Mouse (Mus musculus) intestine, embryonic 15.5 days (tissue): ENCODE measurements around the gene Dtnb. TPM values are rescaled to one million over a fixed set of nuclear protein-coding genes. Genes with fewer than 3 reads are reported as not detected.
A peak's percentile ranks its signal among the peaks of the same experiment; 100 is the strongest.
"Not testable (repeated sequence)": the region's sequence is repeated elsewhere in the genome, so short reads cannot be mapped to it uniquely, and the experiment has no call there.

Experiments
- ATAC-seq: fragments of 200-750 bp; cut with Nextera tagmentation; 2 replicates; pipeline ENCODE4 v1.8.0; 2017; ENCODE audit warnings: moderate TSS enrichment, moderate library complexity
- H3K27ac ChIP-seq: fragments of 300-500 bp; sonication (generic); 2 replicates; pipeline ENCODE4 v1.5.1; 2015; ENCODE audit warnings: mild to moderate bottlenecking, inconsistent platforms
- H3K27me3 ChIP-seq: fragments of 300-500 bp; sonication (generic); replicated peaks from 2 replicates; pipeline ENCODE4 v1.6.1; 2015; ENCODE audit warnings: inconsistent platforms
- H3K36me3 ChIP-seq: fragments of 300-500 bp; sonication (generic); 2 replicates; pipeline ENCODE4 v1.6.1; 2015; ENCODE audit warnings: inconsistent platforms
- H3K4me1 ChIP-seq: fragments of 300-500 bp; sonication (generic); replicated peaks from 2 replicates; pipeline ENCODE4 v1.6.1; 2015; ENCODE audit warnings: inconsistent platforms
- H3K4me2 ChIP-seq: fragments of 300-500 bp; sonication (generic); replicated peaks from 2 replicates; pipeline ENCODE4 v1.6.1; 2015; ENCODE audit warnings: mild to moderate bottlenecking, inconsistent platforms
- H3K4me3 ChIP-seq: fragments of 300-500 bp; sonication (generic); replicated peaks from 2 replicates; pipeline ENCODE4 v1.5.1; 2015; ENCODE audit warnings: inconsistent platforms
- H3K9ac ChIP-seq: fragments of 300-500 bp; sonication (generic); 2 replicates; pipeline ENCODE4 v1.6.1; 2015; ENCODE audit warnings: inconsistent platforms
- H3K9me3 ChIP-seq: fragments of 300-500 bp; sonication (generic); 2 replicates; pipeline ENCODE4 v1.6.1; 2016; ENCODE audit warnings: inconsistent platforms
- WGBS: fragments of 180-500 bp; shearing (Covaris S2); methylation state at CpG from one replicate; pipeline ENCODE4 v1.1.7; 2015; 5-methylcytosine and 5-hydroxymethylcytosine counted together
- polyA plus RNA-seq: library from polyadenylated mRNA; unstranded; fragments of >200 nt; fragmentation: Nextera tagmentation; extraction: Ambion mirVana; gene quantifications from 2 replicates; pipeline ENCODE4 v1.2.1, GENCODE M21; 2015

Gene Dtnb
- polyA plus RNA-seq, 1 experiment from 2014 or later: 25.0 TPM

- no peaks in the 10 kb centered on the region for H3K27me3 ChIP-seq
- ATAC-seq: no peak
- WGBS: 90% methylated on average over 9 of the region's 9 CpGs
Observed at GRCm38 (mm10) chr12:3674913-3675312, 102.7 kb downstream of the Dtnb start.

GRCm38 (mm10) chr12:3680721-3681120 lies 108.5 kb downstream of the Dtnb start:
- no peaks in the 10 kb centered on the region for H3K36me3 ChIP-seq
- H3K9me3 ChIP-seq: no peaks in the 10 kb centered on the region
- no peaks in the 10 kb centered on the region for H3K4me1 ChIP-seq
- ATAC-seq: no peak
- no peak overlapping the region for H3K27ac ChIP-seq
- H3K4me3 ChIP-seq: no peak overlapping the region
- H3K27me3 ChIP-seq: no peaks in the 10 kb centered on the region
- no peak overlapping the region for H3K9ac ChIP-seq
- no peak overlapping the region for H3K4me2 ChIP-seq
- WGBS: 79% methylated on average over 5 of the region's 5 CpGs

More at GRCm38 (mm10) chr12:3674913-3675312, 102.7 kb downstream of the Dtnb start:
- no peak overlapping the region for H3K4me3 ChIP-seq
- H3K9ac ChIP-seq: no peak overlapping the region
- H3K36me3 ChIP-seq: no peaks in the 10 kb centered on the region
- no peaks in the 10 kb centered on the region for H3K4me1 ChIP-seq
- H3K4me2 ChIP-seq: no peak overlapping the region
- no peaks in the 10 kb centered on the region for H3K9me3 ChIP-seq
- no peak overlapping the region for H3K27ac ChIP-seq

GRCm38 (mm10) chr12:3683041-3683440 lies 110.9 kb downstream of the Dtnb start:
- no peak overlapping the region for H3K4me2 ChIP-seq
- H3K27ac ChIP-seq: no peak overlapping the region
- H3K4me3 ChIP-seq: no peak overlapping the region
- no peak overlapping the region for H3K9ac ChIP-seq
- no peaks in the 10 kb centered on the region for H3K27me3 ChIP-seq
- 81% methylated on average over 8 of the region's 8 CpGs for WGBS
- H3K4me1 ChIP-seq: no peaks in the 10 kb centered on the region
- ATAC-seq: no peak
- no peaks in the 10 kb centered on the region for H3K36me3 ChIP-seq
- no peaks in the 10 kb centered on the region for H3K9me3 ChIP-seq

GRCm38 (mm10) chr12:3686419-3686940 lies 114.3 kb downstream of the Dtnb start:
- WGBS: 75% methylated on average over 7 of the region's 7 CpGs
- no peaks in the 10 kb centered on the region for H3K4me1 ChIP-seq

GRCm38 (mm10) chr12:3690926-3691529 lies 118.8 kb downstream of the Dtnb start:
- 93% methylated on average over 17 of the region's 17 CpGs for WGBS
- not testable (repeated sequence) for ATAC-seq, H3K27ac ChIP-seq

More at GRCm38 (mm10) chr12:3686419-3686940, 114.3 kb downstream of the Dtnb start:
- Histone ChIP-seq H3K4me2 (no peak overlapping the region), H3K4me3 (no peak overlapping the region), H3K27ac (no peak overlapping the region), H3K27me3 (no peaks in the 10 kb centered on the region), H3K9ac (no peak overlapping the region), H3K9me3 (no peaks in the 10 kb centered on the region), H3K36me3 (no peaks in the 10 kb centered on the region)
- no peak for ATAC-seq

GRCm38 (mm10) chr12:3692795-3693392 lies 120.7 kb downstream of the Dtnb start:
- Histone ChIP-seq H3K27me3 (no peaks in the 10 kb centered on the region), H3K4me2 (no peak overlapping the region), H3K9ac (no peak overlapping the region), H3K27ac (no peak overlapping the region), H3K36me3 (no peaks in the 10 kb centered on the region), H3K4me1 (no peaks in the 10 kb centered on the region), H3K4me3 (no peak overlapping the region), H3K9me3 (no peaks in the 10 kb centered on the region)
- WGBS: 76% methylated on average over 6 of the region's 6 CpGs
- ATAC-seq: no peak

More at GRCm38 (mm10) chr12:3690926-3691529, 118.8 kb downstream of the Dtnb start:
- H3K4me1 ChIP-seq, H3K9me3 ChIP-seq, H3K4me3 ChIP-seq, H3K4me2 ChIP-seq, H3K36me3 ChIP-seq, H3K9ac ChIP-seq, H3K27me3 ChIP-seq: not testable (repeated sequence)

- Histone ChIP-seq H3K36me3 (no peaks in the 10 kb centered on the region), H3K9me3 (no peaks in the 10 kb centered on the region), H3K27ac (no peak overlapping the region), H3K4me2 (no peak overlapping the region), H3K4me3 (no peak overlapping the region), H3K27me3 (no peaks in the 10 kb centered on the region), H3K9ac (no peak overlapping the region), H3K4me1 (no peaks in the 10 kb centered on the region)
- peak; percentile 59; the same call in 1 of the 2 replicates for ATAC-seq
- WGBS: 68% methylated on average over 5 of the region's 5 CpGs
Observed at GRCm38 (mm10) chr12:3695741-3696501, 123.7 kb downstream of the Dtnb start.

- H3K4me1 ChIP-seq: no peaks in the 10 kb centered on the region
- WGBS: 87% methylated on average over 4 of the region's 4 CpGs
- H3K27me3 ChIP-seq: no peaks in the 10 kb centered on the region
- ATAC-seq: no peak
- H3K4me3 ChIP-seq: no peak overlapping the region
- no peak overlapping the region for H3K9ac ChIP-seq
- no peak overlapping the region for H3K4me2 ChIP-seq
- H3K27ac ChIP-seq: no peak overlapping the region
- H3K9me3 ChIP-seq: no peaks in the 10 kb centered on the region
- H3K36me3 ChIP-seq: no peaks in the 10 kb centered on the region
Observed at GRCm38 (mm10) chr12:3700503-3700902, 128.3 kb downstream of the Dtnb start.

- Histone ChIP-seq H3K4me3 (no peak overlapping the region), H3K9ac (no peak overlapping the region), H3K4me2 (no peak overlapping the region), H3K36me3 (no peaks in the 10 kb centered on the region), H3K9me3 (no peaks in the 10 kb centered on the region), H3K27me3 (no peaks in the 10 kb centered on the region), H3K27ac (no peak overlapping the region), H3K4me1 (no peaks in the 10 kb centered on the region)
- WGBS: 73% methylated on average over 7 of the region's 7 CpGs
- peak; percentile 55 for ATAC-seq
Observed at GRCm38 (mm10) chr12:3702903-3703302, 130.7 kb downstream of the Dtnb start.

GRCm38 (mm10) chr12:3719151-3719721 lies 147.1 kb downstream of the Dtnb start:
- no peaks in the 10 kb centered on the region for H3K27me3 ChIP-seq
- H3K4me3 ChIP-seq: no peak overlapping the region
- H3K9me3 ChIP-seq: no peaks in the 10 kb centered on the region
- H3K27ac ChIP-seq: peak overlapping the region; percentile 48; the same call in 1 of the 2 replicates
- ATAC-seq: peak; percentile 67
- H3K9ac ChIP-seq: no peak overlapping the region
- no peaks in the 10 kb centered on the region for H3K36me3 ChIP-seq
- H3K4me2 ChIP-seq: no peak overlapping the region
- peaks cover 6% of the 10 kb centered on the region; the same call in 1 of the 2 replicates for H3K4me1 ChIP-seq
- 27% methylated on average over 4 of the region's 4 CpGs for WGBS

- no peaks in the 10 kb centered on the region for H3K9me3 ChIP-seq
- ATAC-seq: no peak
- WGBS: 90% methylated on average over 2 of the region's 2 CpGs
- H3K4me3 ChIP-seq: no peak overlapping the region
- H3K4me2 ChIP-seq: no peak overlapping the region
- no peak overlapping the region for H3K27ac ChIP-seq
- H3K36me3 ChIP-seq: no peaks in the 10 kb centered on the region
- H3K9ac ChIP-seq: no peak overlapping the region
- H3K27me3 ChIP-seq: no peaks in the 10 kb centered on the region
- H3K4me1 ChIP-seq: peaks cover 6% of the 10 kb centered on the region
Observed at GRCm38 (mm10) chr12:3720527-3720926, 148.3 kb downstream of the Dtnb start.

GRCm38 (mm10) chr12:3723762-3724161 lies 151.6 kb downstream of the Dtnb start:
- Histone ChIP-seq H3K27ac (no peak overlapping the region), H3K4me1 (peaks cover 6% of the 10 kb centered on the region), H3K4me3 (no peak overlapping the region), H3K9ac (no peak overlapping the region), H3K27me3 (no peaks in the 10 kb centered on the region), H3K4me2 (no peak overlapping the region), H3K9me3 (no peaks in the 10 kb centered on the region), H3K36me3 (no peaks in the 10 kb centered on the region)
- 31% methylated on average over 3 of the region's 3 CpGs for WGBS
- ATAC-seq: peak; percentile 34; the same call in 1 of the 2 replicates
